Mouse (Mus musculus) lung, adult 2 months (tissue): ENCODE data around the gene Pitpnc1.

Experiments used
- CTCF ChIP-seq: fragments of 200-500 bp; IDR thresholded peaks from 2 replicates; pipeline ENCODE4 v1.5.1; 2011; ENCODE audit warnings: mild to moderate bottlenecking, low read length, control low read depth; ENCODE audit not compliant: insufficient read depth
- POLR2A ChIP-seq: fragments of 200-500 bp; IDR thresholded peaks from 2 replicates; pipeline ENCODE4 v1.6.1; 2011; ENCODE audit warnings: low read depth, mild to moderate bottlenecking, control low read depth, low read length, borderline replicate concordance; ENCODE audit errors: extremely low read depth

- no peak for TF ChIP-seq POLR2A
- no peak for TF ChIP-seq CTCF
Measured at GRCm38 (mm10) chr11:107446650-107447049, 23.8 kb downstream of the Pitpnc1 start.
